Mouse (Mus musculus) cerebellum, adult 11 months (tissue): Measurements from ENCODE around the gene E2f8.

Source experiments
- DNase-seq: peaks from one replicate; pipeline ENCODE4 v3.0.0; 2022

Gene E2f8

DNA sequence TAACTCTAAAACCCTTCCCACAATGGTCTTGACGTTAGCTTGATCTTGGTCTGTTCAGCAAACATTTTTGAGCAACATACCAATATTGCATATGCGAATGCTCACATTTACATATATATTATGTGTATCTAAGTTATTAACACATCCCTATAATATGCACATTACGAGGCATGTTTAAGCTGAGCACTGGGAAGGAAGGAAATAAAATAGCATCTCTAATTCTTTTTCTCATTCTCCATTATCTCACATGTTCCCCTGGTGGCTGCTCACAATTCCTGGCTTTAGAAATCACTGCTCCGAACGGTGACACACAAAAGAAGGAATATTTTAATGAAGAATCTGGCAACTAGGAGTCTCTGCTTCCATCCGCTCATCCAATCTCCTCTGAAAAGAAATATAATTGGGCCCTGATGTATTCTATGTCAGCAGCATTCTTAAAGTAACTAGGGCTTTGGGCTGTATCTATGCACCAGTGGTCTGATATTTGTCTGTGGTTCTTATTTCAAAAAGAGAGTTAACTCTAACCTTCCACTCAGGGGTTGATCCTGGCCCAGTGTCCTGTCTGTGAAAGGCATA lies 29.8 kb downstream of the E2f8 start:
- no peak for DNase-seq

DNA sequence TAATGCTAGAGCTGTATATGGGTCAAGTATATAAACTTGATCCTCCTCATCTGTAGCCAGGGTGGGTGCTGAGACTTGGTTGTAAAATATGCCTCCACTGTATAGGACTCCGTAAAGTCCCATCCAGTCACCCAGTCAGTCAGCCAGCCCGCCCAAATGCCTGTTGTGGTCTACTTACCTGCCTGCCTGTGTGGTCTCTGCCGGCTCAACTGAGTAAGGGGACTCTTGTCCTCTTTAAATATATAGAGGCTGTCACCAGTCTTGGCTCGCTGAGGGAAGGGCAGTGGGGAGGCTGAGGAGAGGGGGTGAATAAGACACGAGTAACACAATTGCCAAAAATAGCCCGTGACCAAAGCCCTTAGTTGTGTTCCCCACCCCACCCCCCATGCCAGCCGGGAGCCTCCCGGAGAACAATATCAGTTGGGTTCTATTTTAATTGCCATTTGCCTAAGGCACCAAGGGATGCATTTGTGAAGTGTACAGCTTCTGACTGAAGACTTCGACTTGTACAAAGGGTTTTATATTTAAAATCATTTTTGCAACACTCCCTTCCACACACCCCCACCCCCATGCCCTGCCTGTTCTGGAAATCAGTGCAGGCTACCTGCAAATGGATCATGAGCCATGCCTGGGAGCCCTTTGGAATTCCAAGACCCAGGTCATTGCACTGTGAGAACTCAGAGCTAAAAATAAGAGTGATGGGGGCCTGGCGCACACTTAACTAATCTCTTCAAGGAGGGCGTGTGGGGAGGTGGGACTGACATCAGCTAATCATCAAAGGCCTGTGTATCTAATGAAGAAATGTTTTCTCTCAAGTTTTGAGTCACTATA lies 33.4 kb downstream of the E2f8 start, which contains the start of gene Csrp3:
TSS of gene Csrp3 (minus strand) at position 214 of the 831 bp plus-strand sequence.
- no peak for DNase-seq

DNA sequence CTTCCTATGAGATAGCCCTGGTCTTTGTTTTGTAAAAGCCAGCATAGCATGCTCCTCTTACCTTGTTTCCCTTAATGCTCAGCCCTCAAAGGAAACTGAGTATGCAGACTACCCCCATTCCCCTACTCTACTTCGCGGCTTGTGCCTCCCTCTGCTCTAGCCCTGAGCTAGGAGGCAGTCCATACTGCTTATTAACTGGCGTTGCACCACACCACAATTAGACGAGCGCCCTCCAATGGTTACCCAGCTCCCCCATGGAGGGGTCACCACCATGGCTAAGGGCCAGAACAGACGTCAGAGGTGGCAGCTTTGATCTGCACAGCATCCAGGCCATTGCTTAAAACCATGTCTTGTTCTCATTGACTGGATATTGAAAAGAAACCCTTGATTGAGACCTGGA lies 34.6 kb downstream of the E2f8 start:
- no peak for DNase-seq

DNA sequence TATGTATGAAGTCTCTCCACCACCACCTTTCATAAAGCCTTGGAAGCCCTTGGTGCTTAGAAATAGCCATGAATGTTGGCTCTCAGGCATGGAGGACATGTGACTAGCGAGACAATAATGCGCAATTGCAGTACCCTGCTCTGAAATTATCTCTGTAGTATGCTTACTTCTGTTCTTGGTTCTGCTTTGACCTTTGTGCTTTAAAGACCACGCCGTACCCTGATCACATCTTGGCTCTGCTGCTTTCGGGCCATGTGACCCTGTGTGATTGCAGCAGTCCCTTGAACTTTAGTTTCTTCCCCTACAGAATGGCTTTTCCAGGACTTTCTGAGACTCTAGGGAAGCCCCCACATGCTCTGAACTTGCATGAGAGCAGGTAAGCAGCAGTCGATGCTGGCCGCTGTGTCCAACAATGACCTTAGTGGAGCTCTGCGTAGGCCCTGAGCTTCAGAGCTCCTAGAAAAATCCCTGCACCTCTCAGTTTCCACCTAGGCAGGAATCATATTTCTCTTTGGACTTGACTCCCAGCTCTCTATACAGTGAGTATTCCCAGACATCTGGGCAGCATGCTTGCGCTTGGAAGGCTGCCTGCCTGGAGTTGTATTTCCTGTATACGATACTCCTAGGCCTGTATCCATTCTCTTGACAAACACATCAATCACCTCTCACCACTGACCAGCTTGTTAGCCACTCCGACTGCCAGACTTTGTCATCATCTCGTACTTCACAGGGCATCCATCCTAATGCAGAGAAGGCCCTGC lies 36.0 kb downstream of the E2f8 start:
- DNase-seq, result no peak

DNA sequence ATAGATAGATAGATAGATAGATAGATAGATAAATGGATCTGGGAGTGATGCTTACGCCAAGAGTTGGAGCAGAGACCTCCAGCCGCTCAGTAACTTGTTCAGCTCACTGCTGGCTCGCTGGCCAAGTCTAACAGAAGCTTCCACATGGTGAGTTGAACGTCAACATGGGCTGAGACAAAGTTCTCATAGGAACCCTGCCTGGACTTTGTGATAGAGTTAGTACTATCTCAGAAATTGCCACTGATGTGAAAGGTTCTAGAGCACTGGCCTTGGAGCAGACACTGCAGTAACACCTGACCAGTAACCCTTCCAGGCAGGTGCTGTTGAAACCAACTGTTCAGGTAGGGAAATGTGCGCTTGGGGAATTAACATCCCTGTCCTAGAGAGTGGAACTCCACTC lies 37.9 kb downstream of the E2f8 start:
- no peak for DNase-seq

DNA sequence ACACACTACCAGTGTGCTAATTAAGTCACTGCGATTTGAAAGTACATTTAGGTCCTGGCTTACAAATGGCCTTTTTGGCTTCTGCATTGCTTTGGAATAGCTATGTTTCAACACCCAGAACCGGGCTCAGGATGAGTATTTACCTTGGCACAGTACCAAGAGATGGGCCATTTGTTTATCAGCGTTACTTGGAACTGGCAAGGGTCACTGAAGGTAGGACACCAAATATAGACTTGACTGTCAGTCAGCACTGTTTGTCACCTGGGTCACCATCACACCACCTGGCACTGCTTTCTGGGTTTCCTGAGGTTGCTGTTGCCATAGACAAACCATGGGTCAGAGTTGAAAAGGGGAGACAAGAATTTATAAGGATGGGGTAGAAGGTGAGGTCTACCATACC lies 39.0 kb downstream of the E2f8 start:
- DNase-seq, result no peak

DNA sequence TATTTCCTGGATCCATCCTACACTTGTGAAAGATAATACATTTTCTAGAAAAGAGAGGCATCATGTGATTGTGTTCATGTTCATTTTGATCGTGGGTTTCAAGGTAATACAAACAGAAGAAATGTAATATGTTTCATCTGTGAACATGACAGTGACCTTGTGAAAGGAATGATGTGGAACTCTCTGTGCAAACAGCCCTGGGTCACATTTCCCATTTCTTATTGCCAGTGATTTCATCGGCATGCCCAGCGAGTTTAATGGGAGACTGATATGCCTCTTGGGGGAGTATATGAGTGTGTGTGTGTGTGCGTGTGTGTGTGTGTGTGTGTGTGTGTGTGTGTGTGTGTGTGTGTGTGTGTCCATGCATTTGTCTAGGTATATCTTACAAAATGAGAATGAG lies 39.9 kb downstream of the E2f8 start:
- DNase-seq, result no peak

DNA sequence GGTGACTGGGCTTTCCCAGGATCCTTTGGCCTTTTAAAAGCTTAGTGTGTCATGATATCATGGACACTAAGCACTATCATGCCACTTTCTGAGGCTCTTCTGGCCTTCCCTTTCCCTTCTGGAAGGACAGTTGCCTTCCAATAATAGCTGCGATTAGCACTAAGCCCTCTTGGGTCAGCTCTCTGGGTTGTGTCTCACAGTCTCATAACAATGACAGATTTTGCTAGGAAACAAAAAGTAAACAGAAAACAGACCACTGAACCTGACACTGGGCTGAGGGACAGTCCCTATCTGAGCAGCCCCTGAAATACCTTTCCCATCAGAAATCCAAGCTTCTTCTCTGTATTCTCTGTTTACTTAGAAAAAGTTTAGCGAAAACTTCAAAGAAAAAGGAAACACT lies 40.9 kb downstream of the E2f8 start:
- no peak for DNase-seq

DNA sequence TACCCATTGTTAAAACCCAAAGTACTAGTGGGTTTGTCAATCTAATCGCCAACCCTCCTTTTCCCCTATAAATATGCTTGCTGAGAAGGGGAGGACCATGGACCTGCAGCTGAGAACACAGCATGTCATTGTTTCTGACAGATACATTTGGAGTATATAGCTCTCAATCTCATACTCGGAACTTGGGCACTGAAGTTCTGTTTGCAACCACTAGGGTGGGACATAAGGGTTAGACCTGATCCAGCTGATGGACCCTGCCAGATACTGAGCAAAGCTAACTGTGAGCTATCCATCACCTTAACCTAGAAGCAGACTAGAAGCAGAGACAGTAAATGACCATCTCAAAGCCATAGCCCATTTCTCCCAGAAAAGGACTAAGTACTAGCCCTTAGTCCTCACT lies 43.0 kb downstream of the E2f8 start:
- no peak for DNase-seq

DNA sequence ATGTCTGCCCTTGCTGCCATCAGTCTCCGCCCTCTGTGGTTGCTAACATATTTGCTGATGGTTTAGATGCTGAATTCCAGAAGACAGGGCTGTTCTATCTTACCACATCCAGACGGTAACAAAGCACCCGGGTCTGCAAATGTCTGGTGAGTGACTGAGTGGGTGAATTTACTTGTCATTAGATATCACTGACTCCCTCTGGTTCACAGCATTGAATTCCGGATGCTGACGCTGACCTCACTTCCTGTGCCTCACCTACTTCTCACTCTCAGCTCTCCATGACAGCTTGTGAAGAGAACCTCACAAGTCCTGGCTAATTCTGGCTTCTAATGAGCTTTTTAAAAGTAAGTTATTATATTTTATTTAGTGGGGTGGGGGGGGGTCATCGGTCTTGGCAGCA lies 44.4 kb downstream of the E2f8 start:
- no peak for DNase-seq

DNA sequence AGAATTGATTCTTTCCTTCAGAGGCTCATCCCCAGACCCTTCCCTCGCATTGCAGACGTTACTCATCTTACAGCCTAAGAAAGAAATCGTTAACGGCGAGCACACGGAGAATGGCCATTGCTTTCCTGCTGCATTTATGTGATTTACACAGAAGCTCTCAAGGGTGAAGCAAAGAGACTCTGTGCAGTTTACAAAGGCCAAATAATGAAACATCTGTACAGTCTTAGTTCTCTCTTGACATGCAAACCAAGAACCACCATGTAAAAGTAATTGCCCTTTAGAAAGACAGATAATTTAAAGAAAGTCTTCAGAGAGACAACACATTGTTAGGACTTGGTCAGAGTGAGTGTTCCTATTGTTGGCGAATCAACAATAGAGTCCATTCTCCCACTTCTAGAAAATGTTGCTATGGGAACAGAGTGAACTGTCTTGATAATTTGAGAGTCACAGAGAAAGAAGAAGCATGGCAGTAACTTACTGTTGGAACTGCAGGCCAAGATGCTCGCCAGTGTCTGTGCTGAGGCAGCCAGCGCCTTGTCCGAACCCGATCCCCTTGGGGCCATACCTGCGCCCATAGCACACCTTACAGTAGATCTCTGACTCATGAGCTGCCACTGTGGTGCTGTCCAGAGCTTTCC lies 46.3 kb downstream of the E2f8 start:
- no peak for DNase-seq

DNA sequence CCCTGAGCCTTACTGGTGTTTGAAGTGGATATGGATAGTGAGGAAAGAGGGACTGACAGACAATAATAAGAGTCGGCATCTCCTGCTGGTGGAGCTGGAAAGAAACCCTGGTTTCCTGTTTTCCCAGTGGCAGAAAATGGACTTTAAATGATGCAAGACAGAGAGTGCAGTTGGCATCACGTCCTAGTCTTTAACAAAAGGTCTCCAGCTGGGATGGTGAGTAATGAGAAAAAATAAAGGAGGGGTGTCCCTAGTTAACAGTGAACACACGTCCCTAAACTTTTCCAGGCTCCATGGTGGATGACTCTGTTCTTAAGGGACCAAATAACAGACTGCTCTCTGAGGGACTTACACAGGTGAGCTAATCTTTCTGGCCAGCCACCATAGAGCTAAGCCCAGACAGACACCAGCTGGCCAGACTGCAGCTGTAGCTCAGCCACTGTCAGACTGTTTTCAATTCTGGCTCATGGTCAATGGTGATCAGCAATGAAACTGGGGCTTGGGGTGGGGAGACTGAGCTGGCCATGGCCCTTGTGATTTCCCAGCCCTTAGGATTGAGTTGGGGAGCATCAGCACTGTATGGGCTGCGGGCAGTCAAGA lies 46.9 kb downstream of the E2f8 start:
- no peak for DNase-seq

DNA sequence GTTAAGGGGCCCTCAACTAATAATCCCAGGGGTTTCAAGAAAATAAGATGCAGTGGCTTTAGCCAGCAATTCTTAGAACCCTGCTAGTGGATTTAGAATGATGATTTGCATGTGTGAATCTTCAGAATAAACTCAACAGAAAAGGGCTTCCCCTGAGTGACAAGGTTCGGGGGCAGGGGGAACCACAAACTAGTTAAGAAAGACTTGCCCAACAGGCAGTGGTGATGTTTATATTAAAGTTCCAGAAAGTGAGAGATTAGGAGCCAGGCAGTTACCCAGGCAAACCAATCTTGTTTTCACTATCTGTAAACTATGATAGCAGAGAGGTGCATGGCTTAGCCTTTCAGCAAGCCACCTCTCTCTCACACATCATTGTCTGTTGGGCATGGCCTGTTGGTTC lies 48.7 kb downstream of the E2f8 start:
- DNase-seq, result no peak

DNA sequence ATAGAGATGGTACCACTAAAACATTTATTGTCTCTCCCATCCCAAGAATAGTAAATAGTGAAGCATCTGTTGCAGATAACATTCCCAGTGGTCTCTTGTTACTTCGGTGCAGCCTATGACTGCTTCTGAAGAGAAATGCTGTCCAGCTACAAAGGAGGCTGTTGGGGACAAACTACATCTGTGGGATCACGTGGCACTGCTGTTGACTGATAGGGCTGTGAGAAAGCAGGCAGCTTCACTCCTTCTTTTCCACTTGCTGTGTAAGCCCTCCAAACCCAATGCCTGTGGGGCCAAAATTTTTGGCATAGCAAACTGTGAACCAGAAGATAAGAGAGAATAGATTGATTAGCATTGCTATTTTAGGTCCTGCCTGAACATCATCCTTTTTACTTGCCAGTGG lies 51.0 kb downstream of the E2f8 start:
- no peak for DNase-seq

DNA sequence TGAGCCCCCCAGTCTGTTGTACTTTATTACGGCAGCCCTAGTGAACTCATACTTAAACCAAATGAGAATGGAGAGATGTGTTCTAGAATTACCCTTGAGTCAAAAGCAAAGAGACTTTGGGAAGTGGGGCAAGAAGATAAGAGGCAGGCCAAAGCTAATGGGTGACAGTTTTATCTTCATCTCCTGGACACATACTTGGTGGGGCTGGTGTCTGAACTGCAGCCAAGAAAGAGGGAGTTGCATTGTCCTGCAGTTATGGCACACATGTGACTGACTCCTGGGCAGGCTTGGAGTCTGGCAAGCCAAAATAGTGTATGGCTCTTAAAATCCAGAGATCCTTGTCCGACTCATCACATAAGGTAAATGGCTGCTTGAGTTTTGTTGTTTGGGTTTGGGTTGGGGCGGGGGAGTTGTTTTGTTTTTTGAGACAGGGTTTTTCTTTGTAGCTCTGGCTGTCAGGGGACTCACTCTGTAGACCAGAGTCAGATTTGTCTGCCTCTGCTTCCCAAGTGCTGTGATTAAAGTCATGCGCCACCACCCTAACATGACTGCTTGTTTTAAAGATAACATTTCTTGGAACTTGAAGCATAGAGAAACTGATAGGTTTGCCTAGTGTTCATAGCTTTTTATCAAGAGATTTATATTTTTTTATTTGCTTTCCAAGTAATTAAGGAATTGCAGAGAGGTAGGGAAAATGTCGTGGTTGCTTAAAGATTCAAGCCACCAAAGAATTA lies 52.1 kb downstream of the E2f8 start:
- DNase-seq, result no peak

DNA sequence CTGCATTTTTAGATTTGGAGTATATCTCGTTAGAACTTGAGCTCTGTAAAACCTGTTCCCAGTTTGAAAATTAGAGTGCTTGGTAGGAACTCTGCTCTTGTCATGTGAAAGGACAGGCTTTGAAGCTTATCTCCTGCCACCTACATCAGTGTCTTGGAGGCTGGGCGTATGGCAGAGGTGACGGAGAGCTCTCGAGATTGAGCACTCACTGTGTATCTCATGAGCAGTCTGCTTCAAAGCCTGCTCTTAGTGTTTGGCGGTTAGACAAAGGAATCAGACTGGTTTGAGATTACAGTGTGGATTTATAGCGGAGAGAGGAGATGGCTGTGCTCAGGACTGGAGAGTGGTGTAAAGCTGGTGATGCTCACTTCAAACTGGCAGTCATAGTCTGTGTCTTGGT lies 56.2 kb downstream of the E2f8 start:
- no peak for DNase-seq

DNA sequence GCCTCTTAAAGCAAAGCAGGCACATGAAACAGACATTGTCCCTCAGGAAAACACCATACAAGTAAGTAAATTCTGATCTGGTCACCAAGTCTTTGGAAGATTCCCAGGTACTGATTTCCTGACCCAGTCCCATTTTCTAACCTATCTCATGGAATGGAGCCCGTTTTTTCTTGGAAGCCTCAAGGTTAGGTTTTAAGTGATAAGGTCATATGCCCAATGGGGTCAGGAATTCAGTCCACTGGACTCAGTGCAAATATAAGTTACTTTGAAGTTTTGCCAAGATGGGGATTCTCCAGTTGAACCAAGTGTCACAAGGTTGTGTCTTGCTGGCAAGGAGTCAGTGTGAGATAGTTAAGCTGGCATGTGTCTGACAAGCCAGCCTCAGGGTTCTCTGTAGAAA lies 56.7 kb downstream of the E2f8 start:
- no peak for DNase-seq

DNA sequence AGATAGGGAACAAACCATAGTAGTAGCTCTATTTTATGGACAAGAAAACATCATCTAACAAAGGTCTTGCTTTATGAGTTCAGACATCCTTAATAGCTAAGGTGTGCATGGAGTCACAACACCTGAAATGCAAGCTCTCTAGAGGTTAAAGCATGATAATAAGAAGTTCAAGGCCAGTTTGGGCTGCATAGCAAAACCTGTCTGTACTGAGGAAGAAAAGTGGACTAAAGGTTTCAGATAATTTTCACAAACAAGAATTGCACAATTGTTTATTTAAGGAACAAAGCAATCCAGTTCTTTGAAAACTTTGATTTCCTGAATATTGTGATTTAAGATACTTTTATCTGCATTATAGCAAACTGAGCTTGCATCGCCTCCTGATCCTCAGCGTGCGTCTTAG lies 57.8 kb downstream of the E2f8 start:
- DNase-seq, result no peak

DNA sequence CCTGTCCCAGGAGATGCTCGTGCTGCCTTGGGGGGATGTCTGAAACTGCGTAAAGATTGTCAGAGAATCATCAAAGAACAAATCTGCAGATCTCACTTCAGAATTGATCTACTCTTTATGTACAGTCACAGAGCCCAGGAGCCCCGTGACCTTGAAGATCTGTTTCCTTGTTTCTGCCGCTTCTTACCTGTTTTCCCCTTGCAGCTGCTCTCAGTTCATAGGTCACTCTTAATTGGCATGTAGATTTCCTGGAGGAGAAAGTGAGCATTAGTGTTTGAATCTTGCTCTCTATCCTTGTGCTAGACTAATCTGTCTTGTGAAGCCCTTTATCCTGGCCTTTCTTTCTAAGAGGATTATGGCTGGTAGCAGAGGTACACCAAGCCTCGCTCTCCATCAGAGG lies 59.7 kb downstream of the E2f8 start:
- no peak for DNase-seq
